Mouse (Mus musculus): ENCODE measurements at regions not wholly inside any gene's neighbourhood (a gene's known extent, or its start where the extent isn't known, plus 50 kb on each side); places are given as distances from the start of the nearest gene placed in this dataset.

DNA sequence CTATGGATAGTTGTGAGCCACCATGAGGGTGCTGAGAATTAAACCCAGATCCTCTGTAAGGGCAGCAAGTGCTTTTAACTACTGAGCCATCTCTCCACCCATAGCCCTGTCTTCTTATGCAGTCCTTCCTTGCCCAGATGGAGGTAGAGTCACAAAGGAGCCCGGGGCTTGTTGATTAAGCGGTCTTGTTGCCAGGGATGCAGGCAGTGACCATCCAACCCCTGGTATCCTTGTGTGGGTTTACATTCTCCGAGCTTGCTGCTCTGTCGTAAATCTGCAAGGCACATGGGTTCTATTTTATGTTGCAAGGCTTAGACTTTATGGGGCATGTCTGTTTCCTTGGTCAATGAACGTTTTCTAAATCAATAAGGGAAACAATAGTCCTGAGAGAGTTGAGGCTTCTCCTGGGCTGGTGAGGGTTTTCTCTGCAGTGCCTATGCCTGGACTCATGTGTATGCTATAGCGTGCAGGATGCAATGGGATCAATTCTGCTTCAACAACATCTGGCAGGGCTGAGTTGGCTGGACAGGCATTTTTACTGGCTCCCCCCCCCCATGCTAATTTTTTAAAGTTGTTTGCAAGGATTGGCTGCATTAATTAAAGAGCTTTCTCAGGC, 150.7 kb upstream of the Cops8 start:
- no peak for TF ChIP-seq CTCF (IDR thresholded peaks at IDR 0.05; ENCODE audit: control insufficient read depth, insufficient read depth, insufficient read length)
- TF ChIP-seq MYOD1 (IDR thresholded peaks at IDR 0.05; ENCODE audit: control insufficient read depth, insufficient read length, low read depth), result no peak
- TF ChIP-seq USF1 (IDR thresholded peaks at IDR 0.05; ENCODE audit: low read depth), result no peak
- TF ChIP-seq MYOG (IDR thresholded peaks at IDR 0.05; ENCODE audit: control insufficient read depth, extremely low read depth, insufficient read length), result no peak
- no peak for TF ChIP-seq MAX (IDR thresholded peaks at IDR 0.05)
- TF ChIP-seq FOSL1 (IDR thresholded peaks at IDR 0.05; ENCODE audit: insufficient read depth, low read length, poor library complexity, severe bottlenecking), result no peak
